Mouse (Mus musculus) frontal cortex, postnatal 36 days (tissue): ENCODE results near the gene Cxcl3.
"Not testable (repeated sequence)": the region's sequence is repeated elsewhere in the genome, so short reads cannot be mapped to it uniquely, and the experiment has no call there.

Experiments
- DNase-seq, 2 experiments: peaks; one replicate each; pipeline ENCODE4 v3.0.0; 2022; ENCODE audit warnings: low spot score in 2 of 2

Gene Cxcl3

DNA sequence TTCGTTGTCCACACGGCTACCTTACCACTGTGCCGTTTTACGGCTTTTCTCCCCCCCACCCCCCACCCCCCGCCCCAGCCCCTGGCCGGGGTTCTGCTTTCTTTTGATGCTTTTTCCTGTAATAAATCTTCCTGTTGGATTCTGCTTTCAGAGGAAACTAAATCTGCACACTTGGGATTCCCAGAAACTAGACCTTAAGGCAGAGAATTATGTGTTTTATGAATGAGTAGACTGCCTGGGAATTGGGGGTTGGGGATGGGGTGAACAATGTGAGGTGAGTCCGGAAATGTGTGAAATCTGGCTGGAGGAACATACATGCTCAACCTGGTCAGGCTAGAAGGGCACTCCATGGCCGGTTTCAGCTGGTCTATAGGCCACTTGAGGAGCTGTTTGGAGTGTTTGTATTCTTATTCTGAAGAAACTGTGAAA is 4.2 kb downstream of the Cxcl3 start:
- DNase-seq: no peak

DNA sequence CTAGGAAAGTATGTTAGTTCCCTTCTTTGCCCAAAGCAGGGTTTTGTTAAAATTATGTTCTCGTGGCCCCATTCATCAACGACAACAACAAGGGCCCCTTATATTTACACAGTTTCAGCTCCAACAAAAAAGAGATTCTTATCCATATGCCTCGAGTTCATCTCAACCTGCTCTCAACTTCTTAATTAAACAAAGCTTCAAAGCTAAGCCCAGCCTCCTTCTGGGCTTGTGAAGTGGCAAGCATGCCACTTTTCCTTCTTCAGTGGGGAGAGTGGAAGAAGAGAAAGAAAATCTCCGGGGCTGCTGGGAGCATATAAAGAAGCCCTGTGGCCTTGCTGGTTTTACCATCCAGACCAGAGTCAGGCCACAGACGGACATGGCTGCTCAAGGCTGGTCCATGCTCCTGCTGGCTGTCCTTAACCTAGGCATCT is 8.3 kb downstream of the Cxcl3 start, which contains the start of gene Cxcl15:
Gene Cxcl15, plus strand, starts transcription at position 340 of the 431 bp plus-strand sequence.
- no peak for DNase-seq

DNA sequence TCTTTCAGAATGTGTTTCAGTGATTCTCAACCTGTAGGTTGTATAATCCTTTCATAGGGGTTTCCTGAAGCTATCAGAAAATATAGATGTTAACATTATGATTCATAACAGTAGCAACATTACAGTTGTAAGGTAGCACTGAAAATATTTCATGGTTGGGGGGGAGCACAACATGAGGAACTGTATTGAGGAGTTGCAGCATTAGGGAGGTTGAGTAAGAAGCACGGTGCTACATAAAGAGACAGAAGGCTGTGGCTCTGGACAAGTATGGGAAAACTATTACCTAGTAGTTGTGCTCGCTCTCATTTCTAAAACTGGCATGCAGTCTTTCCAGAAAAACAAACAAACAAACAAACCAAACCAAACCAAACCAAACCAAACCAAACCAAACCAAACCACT is 9.5 kb downstream of the Cxcl3 start:
- not testable (repeated sequence) for DNase-seq

DNA sequence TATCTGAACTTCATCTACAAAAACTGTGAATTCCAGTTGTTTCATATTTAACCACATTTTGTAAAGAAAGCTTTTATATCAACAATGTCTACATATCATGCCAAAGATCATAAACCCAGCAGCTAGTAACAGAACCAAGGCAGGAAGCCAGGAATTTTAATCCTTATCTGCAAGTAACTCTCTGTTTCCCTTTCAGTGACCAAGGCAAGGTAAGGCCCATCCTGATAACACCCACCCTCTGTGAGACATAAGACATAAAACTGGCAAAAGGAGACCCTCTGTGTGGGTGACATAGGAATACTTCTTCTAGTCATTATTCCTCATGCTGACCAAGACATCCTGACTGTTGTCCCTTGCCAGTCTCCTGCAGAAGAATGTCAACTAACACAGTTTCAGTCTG is 18.7 kb downstream of the Cxcl3 start:
- DNase-seq: no peak

DNA sequence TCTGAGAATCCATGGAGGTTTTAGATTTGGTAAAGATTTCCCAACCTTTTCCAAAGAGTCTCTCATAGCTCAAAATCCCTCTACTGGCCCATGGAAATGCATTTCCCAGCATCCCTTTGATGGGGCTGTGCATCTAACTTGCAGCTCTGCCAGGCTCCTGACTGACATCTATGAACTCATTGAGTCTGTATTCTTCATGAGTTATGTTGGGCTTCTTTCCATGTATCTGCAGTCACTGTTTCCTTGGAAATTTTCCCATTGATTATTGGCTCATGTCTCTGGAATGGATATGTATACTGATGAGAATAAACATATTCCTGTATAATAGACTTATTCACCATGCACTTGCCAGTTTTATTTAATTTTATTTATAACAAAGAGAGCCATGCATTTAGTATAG is 20.1 kb downstream of the Cxcl3 start:
- no peak for DNase-seq

DNA sequence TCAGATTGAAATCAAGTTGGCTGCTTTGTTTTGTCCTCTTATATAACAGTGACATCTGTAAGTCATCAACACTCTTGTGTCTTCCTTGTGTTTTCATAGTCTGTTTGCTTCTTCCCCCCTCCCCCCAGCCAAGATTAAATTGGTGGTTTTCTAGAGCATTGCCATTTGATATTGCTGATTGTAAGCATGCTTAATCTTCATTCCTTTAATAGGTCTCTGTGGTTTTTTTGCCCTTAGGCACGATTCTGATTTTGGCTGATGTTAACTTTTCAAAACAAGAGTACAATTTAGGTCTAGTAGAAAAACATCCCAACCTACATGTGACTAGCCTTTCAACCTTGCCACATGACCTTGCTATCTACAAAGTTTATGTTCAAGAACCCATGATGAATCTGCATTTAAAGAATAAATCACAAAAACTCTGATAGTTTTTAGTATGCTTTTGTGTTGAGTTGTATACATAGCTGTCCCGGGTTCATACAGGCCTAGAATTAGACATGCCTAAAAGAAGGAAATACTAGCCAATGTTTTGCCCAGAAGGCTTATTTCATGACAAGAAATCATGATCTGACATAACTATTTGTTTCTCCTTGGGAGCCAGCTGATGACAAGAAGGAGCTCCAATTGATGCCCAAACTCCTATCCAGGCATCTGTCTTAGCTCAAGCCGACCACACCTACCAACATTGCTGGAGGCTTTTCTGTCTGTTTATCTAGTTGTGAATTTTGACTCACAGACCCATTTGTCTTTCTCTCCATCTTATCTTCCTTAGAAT is 21.5 kb downstream of the Cxcl3 start:
- DNase-seq: no peak

DNA sequence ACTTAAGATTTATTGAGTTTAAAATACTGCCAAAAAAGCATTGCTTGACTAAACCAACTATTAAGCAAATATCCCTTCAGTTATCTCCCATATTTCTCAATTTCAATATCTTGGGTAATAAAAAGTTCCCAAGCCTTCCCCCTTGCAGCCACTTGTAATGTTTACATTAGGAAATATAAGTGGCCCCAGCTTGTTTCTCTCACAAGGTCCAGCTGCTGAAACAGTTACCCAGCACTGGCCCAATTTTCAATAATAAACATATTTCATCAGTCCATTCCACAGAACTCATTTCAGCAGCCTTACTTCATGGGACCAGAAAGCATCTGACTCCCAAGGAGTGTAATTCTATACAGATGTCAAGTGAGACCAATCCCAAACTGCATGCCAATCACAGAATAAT is 33.9 kb downstream of the Cxcl3 start:
- no peak for DNase-seq

DNA sequence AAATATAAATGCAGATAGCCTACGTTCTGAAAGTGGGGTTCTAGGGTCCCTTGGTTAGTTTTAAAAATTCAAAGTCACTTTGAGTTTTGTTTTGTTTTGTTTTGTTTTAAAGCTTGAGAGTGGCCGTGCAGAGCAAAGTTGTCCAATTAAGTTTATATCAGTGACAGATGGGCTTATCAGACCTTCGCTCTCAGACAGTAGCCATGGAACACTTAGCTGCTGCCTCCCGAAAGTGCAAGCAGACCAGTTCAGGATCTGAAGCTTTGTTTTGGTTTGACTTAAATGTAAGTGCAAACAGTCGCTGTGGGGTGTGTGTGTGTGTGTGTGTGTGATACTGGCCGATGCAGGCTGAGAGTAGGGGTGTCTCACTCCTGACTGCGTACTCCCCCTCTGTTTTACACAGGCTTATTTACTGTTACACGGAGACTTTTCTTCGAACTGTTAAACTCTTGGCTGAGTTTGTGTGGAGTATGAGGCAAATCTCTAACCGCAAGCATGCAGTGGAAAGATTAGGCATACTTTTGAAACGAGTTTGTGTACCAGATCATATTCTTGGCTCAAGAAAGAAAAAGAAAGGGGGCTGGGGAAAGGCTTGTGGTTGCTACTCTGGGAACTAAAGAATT is 46.4 kb downstream of the Cxcl3 start:
- no peak for DNase-seq

DNA sequence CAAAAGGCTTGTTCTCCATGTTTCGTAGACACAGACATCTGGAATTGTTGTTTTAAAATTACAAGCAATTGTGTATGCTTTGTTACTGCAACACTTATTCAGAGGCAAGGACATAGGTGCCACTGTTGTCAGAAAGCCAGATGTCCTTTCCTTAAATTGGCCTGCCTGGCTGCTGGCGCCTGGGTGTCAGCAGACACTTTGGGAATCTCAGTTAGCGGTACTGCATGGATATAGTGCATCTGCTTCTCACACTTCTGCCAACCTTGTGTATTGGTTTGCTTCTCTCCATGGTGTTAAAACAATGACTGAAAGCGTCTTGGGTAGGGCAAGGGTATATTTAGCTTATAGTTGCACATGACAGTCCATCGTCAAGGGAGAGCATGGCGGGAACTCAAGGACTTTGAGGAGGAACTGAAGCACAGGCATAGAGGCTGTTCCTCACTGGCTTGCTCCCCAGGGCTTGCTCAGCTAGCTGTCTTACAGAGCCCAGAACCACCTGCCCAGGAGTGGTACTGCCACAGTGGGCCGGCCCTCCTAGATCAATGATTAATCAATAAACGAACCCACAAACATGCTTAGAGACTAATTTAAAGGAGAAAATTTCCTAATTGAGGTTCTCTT is 47.0 kb downstream of the Cxcl3 start:
- DNase-seq: no peak

DNA sequence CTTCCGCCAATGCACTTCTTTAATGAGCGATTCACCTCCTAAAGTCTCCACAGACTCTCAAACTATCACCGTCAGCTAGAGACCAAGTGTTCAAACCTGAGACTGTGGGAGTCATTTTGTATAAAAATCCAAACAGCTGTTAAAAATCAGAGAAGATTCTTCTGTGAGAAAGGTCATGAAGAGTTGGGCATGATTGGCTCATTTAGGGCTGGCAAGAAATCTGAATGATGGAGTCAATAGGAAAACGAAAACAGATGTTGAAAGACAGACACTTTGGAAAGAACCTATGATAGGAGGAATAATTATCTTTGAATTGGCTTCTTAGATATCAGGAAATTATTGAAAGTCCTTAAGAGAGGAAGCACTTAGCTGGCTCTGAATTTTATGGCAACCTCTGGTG is 48.5 kb downstream of the Cxcl3 start:
- no peak for DNase-seq

DNA sequence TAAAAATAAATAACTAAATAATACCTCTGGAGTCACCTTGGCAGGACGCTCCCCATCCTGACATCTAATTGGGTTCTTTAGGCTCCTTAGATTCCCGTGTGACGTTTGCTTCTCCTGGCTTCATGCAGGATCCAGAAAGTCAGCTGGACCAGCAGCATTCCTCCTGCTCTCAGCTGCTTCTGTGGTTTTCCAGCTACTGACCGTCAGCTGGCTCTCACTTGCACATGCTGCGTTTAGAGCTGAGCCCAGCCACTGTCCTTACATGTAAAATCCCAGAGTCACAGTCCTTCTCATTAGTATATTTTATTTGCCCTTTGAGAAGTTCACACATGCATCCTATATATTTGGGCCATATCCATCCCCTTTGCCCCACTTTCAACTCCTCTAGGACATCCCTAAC is 52.7 kb downstream of the Cxcl3 start:
- DNase-seq: no peak
